Mouse (Mus musculus): Measurements from ENCODE around the gene Clpsl2. TPM values are rescaled to one million over a fixed set of nuclear protein-coding genes. Genes with fewer than 3 reads are reported as not detected.

Clpsl2 gene
- not detected in 2 replicates for polyA plus RNA-seq (2016; fragmentation: Nextera tagmentation; extraction: Ambion mirVana)

DNA sequence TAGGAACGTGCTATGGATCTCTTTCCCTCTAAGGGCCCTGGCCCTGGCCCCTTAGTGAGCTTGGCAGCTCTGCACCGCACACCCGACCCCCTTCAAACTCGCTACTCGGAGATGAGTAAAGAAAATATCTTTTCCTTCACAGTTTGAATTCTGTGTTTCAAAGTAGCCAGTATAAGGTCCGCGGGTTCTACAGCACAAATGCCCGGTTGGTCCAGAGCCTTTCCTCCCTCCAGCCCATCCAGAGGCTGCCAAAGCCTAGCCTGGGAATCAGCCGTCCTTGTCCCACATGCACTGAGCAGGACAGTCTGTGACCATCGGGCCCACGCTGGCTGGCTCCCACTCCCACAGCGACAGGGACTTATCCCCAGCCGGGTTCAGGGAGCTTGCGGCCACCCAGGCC, at the start of gene Clpsl2:
Gene Clpsl2, plus strand, starts transcription at position 301 of the 400 bp plus-strand sequence.
- Histone ChIP-seq H3K4me1 (peaks cover 18% of the 10 kb centered on the region), H3K4me3 (no peak within 1 kb of the TSS), H3K27ac (no peak within 1 kb of the TSS), H3K27me3 (ENCODE audit: low read depth, poor library complexity, severe bottlenecking) (no peaks in the 10 kb centered on the region), H3K36me3 (no peaks in the 10 kb centered on the region), H3K9me3 (replicated peaks) (no peaks in the 10 kb centered on the region)
- 81% methylated on average over 14 of the region's 14 CpGs for WGBS
- DNase-seq (ENCODE audit: low spot score) = no peak

DNA sequence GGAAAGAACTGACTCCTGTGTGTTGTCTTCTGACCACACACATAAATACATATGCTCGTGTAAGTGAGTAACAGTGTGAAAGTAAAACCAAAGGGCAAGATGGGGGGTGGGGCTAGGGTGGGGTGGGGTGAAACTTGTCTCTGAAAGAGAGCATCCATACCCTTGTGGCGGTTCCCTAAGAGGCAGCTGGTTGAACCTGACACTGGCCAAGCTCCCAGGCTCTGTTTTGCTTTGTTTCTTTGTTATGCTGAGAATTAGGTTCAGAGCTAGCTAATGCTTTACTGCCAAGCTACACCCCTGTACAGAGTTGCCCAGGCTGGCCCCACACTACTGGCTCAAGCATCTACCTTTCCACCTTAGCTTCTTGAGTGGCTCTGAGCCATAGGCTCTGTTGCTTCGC, 48.7 kb upstream of the Clpsl2 start:
- no peaks in the 10 kb centered on the region for H3K27me3 ChIP-seq (ENCODE audit: low read depth, poor library complexity, severe bottlenecking)
- H3K27ac ChIP-seq = no peak overlapping the region
- 89% methylated on average over 3 of the region's 3 CpGs for WGBS
- H3K9me3 ChIP-seq (replicated peaks) = no peaks in the 10 kb centered on the region
- H3K4me3 ChIP-seq = no peak overlapping the region
- peaks cover 3% of the 10 kb centered on the region; the same call in 1 of the 2 replicates for H3K4me1 ChIP-seq
- no peaks in the 10 kb centered on the region for H3K36me3 ChIP-seq
- no peak for DNase-seq (ENCODE audit: low spot score)

DNA sequence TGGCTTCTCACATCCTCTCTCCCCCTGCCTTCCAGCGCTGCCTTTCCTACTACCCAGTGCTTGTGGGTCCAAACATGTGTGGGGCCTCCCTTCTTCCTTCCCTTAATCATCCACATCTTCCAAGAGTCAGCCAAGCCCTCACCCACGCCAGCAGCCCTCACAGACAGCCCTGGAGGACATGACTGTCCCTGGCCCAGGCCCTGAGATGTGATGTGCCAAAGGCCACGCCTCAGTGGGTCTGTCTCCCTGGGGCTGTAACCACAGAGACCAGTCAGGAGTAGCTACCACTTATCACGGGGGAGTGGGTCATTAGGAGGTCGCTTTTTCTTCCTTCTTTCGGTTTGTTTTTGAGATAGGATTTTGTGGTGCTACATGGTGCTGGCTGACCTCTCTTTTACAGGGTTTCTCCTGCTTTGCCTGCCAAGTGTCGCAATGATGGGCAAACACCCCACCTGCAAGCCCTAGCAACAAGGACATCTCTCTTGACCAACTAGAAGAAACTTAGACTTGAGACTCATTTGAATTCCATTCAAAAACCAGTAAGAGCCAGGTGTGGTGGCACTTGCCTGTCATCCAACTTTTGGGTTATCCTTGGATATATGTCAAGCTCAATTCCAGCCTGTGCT, 46.9 kb upstream of the Clpsl2 start:
- Histone ChIP-seq H3K27me3 (ENCODE audit: low read depth, poor library complexity, severe bottlenecking) (no peaks in the 10 kb centered on the region), H3K36me3 (no peaks in the 10 kb centered on the region), H3K4me3 (no peak overlapping the region), H3K9me3 (replicated peaks) (no peaks in the 10 kb centered on the region), H3K4me1 (peaks cover 13% of the 10 kb centered on the region), H3K27ac (no peak overlapping the region)
- 68% methylated on average over 7 of the region's 7 CpGs for WGBS
- no peak for DNase-seq (ENCODE audit: low spot score)

DNA sequence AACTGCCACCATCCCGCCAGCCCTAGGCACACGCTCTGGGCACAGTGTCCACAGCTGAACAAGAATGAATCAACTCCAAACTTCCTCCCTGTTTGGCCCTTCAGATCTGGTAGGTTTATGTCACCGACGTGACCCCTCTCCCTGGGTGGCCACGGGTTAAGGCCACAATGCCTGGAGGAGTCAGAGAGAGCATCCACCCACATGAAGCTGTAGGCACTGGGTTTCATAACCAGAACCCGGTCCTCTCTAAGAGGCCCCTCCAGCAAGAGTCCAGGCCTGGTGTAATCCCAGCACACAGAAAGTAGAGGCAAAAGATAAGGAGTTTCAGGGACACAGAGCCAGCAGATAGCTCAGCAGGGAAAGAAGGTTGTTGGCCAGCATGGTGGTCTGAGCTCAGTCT, 45.0 kb upstream of the Clpsl2 start:
- H3K4me1 ChIP-seq = peaks cover 19% of the 10 kb centered on the region
- no peak overlapping the region for H3K27ac ChIP-seq
- no peaks in the 10 kb centered on the region for H3K9me3 ChIP-seq (replicated peaks)
- no peaks in the 10 kb centered on the region for H3K36me3 ChIP-seq
- WGBS = 80% methylated on average over 6 of the region's 6 CpGs
- H3K4me3 ChIP-seq = no peak overlapping the region
- DNase-seq (ENCODE audit: low spot score) = no peak
- H3K27me3 ChIP-seq (ENCODE audit: low read depth, poor library complexity, severe bottlenecking) = no peaks in the 10 kb centered on the region

DNA sequence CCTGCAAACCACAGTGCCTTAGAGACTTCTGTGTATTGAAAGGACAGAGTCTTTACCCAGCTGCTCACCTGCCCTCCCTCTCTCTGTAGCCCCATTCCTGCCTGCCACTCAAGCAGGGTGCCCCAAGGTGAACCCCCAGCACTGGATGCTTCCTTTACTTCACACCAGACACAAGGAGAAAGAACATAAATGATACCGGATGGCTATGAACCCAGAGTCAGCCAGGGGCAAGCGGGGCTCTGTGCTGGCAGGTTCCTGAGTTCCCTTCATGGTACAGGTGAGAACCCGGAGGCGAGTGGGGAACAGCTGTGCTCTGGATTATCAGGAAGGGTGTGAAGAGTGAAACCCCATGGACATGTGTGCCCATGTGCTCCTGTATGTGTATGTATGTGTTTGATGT, 43.6 kb upstream of the Clpsl2 start:
- no peak for DNase-seq (ENCODE audit: low spot score)
- Histone ChIP-seq H3K27me3 (ENCODE audit: low read depth, poor library complexity, severe bottlenecking) (no peaks in the 10 kb centered on the region), H3K36me3 (no peaks in the 10 kb centered on the region), H3K4me1 (peaks cover 24% of the 10 kb centered on the region), H3K9me3 (replicated peaks) (no peaks in the 10 kb centered on the region), H3K4me3 (no peak overlapping the region), H3K27ac (no peak overlapping the region)
- 91% methylated on average over 4 of the region's 4 CpGs for WGBS

DNA sequence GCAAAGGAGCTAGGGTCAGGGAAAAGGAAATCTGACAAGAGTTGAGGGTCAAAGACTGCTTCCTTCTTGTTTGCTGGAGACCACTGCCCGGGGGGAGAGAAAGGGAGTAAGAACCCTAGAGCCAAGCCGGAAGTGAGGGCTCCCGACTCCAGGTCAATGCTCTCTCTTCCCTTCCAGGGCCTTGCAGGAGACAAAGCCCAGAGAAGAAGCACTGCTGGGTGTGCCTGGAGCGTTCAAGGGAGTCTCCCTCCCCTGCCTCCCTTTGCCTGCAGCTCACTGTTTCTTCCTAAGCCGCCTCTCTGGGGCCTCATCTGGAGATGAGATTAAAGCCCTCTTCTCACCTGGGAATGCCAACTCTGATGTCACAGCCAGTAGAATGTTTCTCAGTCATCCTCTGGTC, 42.3 kb upstream of the Clpsl2 start:
- Histone ChIP-seq H3K4me1 (peaks cover 36% of the 10 kb centered on the region), H3K36me3 (no peaks in the 10 kb centered on the region), H3K27ac (peak overlapping the region; percentile 63), H3K9me3 (replicated peaks) (no peaks in the 10 kb centered on the region), H3K4me3 (no peak overlapping the region), H3K27me3 (ENCODE audit: low read depth, poor library complexity, severe bottlenecking) (peaks cover 10% of the 10 kb centered on the region; the same call in 1 of the 2 replicates)
- no peak for DNase-seq (ENCODE audit: low spot score)
- WGBS = 13% methylated on average over 5 of the region's 5 CpGs

DNA sequence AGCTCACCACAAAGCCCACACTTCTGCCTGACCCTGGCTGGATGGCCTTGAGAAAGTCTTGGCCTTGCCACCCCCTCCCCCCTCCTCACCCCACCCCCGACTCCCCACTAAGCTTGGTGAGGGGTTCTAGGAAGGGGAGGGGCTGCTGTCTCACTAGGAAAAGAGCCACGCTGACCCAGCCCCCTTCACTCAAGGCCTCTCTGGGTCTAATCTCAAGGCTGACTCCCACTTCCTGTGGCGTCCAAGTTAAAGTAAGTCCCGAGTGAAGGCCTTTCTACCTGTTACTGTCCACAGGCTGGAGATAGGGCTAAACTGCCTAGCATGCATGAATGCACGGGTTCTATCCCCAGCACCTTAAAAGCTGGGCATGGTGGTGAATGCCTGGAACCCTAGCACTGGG, 41.7 kb upstream of the Clpsl2 start:
- no peaks in the 10 kb centered on the region for H3K36me3 ChIP-seq
- peaks cover 38% of the 10 kb centered on the region for H3K4me1 ChIP-seq
- no peak overlapping the region for H3K4me3 ChIP-seq
- H3K27me3 ChIP-seq (ENCODE audit: low read depth, poor library complexity, severe bottlenecking) = peaks cover 12% of the 10 kb centered on the region; the same call in 1 of the 2 replicates
- no peaks in the 10 kb centered on the region for H3K9me3 ChIP-seq (replicated peaks)
- no peak for DNase-seq (ENCODE audit: low spot score)
- H3K27ac ChIP-seq = peak overlapping the region; percentile 63
- 32% methylated on average over 5 of the region's 5 CpGs for WGBS

DNA sequence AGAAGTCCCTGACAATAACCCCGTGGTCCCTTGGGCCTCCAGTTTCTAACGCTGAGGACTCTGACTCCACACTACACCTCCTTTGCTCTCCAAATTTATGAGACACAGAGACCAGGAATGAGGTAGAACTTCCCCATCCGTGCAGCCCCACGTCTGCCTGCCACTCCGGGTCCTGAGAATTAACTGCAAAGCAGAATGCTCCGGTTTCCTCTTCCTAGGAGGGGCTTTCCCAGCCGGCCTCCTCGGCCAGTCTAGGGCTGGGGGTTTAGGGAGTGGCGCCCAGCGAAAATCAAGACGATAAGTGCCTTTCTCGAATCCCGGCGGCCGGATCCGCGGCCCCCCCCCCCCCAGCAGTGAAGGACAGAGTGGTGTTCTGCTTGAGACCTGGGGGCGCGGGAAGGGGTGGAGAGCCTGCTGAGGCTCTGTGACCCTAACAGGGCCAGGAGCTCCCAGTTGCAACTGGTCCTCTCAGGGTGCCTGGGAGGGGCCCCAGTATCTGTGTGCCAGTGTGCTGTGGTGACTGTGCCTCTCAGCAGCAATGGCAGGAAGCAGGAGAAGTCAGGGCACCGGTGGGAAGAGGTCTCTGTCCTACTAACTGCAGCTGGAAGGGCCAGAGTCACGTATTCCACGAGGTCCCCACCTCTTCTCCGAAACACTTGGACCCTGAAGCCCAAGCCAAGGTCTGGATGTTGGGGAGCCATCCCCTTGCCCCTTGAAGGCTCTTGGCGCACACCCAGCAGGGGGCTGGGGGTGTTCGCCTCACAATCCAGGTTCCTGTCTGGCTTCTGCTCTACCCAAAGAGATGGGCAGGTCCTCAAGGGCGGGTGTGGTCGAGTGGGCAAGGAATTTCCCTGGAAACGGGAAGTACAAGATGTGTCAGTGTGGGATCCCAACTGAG, 38.5 kb upstream of the Clpsl2 start:
- H3K27ac ChIP-seq = peak overlapping the region; percentile 72
- H3K27me3 ChIP-seq (ENCODE audit: low read depth, poor library complexity, severe bottlenecking) = peaks cover 37% of the 10 kb centered on the region
- 3% methylated on average over 28 of the region's 28 CpGs for WGBS
- H3K9me3 ChIP-seq (replicated peaks) = no peaks in the 10 kb centered on the region
- no peak for DNase-seq (ENCODE audit: low spot score)
- H3K36me3 ChIP-seq = no peaks in the 10 kb centered on the region
- peaks cover 46% of the 10 kb centered on the region for H3K4me1 ChIP-seq
- H3K4me3 ChIP-seq = peak overlapping the region; percentile 45

DNA sequence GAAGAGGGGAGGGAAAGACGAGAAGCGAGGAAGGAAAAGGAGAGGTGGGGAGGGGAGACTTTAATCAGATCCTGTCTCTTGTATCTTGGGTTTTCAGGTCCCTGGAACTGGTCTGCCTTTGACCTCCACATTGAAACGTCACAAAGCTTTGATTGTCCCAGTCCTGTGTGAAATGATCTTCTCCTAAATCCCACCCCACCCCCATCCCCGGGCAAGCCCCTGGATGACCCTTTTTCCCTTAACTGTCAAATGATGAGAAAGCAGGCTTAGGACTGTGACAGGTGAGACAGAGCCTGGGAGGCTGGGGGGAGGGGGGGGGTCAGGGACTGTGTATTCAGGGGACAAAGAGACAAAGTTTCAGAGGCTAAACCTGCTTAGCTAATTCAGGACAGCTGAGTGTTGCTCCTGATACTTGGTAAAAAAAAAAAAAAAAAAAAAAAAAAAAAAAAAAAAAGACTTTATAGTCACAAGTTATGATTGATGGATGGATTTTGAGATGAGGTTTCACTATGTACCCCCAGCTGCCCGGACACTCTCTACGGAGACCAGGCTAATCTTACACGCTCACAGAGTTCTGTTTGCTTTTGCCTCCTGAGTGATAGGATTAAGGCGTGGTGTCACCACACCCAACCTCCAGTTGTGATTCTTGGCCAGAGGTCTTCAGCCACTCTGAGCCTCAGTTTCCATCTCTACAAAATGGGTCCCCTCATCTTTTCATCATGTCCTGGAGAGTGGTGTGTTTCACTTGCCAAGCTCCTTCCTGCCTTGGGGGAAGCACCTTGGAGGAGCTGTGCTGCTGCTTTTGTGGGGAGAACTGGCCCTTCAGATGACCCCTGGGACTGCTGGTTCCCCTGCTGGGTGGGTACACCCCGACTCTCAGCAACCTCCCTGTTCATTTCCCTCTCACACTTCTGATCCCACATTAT, 37.3 kb upstream of the Clpsl2 start:
- Histone ChIP-seq H3K27ac (no peak overlapping the region), H3K4me3 (no peak overlapping the region), H3K36me3 (no peaks in the 10 kb centered on the region), H3K9me3 (replicated peaks) (no peaks in the 10 kb centered on the region), H3K4me1 (peaks cover 41% of the 10 kb centered on the region), H3K27me3 (ENCODE audit: low read depth, poor library complexity, severe bottlenecking) (peaks cover 49% of the 10 kb centered on the region)
- 33% methylated on average over 9 of the region's 9 CpGs for WGBS
- DNase-seq (ENCODE audit: low spot score) = no peak

DNA sequence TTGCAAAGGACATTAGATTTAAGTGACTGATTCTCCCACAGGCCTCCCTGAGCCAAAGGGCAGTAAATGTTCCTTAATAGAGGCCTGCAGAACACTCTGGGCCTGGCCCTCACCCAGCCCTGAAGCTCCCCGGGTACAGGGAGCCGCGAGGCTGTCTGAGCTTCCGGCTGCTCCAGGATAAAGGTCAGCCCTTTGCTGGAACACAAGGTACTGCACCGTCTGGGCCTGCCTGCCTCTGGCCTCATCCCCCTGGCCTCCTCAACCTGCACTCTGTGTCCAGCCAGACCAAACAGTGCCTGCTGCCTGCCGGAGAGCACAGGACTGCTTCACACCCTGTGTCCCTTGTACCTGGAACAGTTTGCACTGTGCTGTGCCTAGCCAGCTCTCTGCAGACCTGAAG, 36.5 kb upstream of the Clpsl2 start:
- 39% methylated on average over 6 of the region's 6 CpGs for WGBS
- H3K27ac ChIP-seq = peak overlapping the region; percentile 42
- H3K4me3 ChIP-seq = no peak overlapping the region
- no peaks in the 10 kb centered on the region for H3K9me3 ChIP-seq (replicated peaks)
- peaks cover 57% of the 10 kb centered on the region for H3K27me3 ChIP-seq (ENCODE audit: low read depth, poor library complexity, severe bottlenecking)
- no peaks in the 10 kb centered on the region for H3K36me3 ChIP-seq
- peaks cover 38% of the 10 kb centered on the region for H3K4me1 ChIP-seq
- DNase-seq (ENCODE audit: low spot score) = no peak

DNA sequence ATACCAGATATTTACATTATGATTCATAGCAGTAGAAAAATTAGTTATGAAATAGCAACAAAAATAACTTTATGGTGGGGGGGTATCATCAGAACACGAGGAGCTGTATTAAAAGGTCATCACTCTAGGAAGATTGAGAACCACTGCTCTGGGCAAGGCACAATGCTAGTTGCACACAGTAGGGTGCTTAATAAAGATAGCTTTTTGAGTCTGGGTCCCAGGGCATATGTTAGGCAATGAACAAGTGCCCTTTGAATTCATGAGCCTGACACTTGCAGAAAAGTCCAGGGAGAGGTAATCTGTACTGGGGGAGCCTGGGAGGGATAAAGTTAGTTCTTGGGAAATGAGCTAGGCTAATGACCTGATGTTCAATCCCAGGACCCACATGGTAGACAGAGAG, 35.9 kb upstream of the Clpsl2 start:
- DNase-seq (ENCODE audit: low spot score) = no peak
- Histone ChIP-seq H3K27me3 (ENCODE audit: low read depth, poor library complexity, severe bottlenecking) (peaks cover 64% of the 10 kb centered on the region), H3K9me3 (replicated peaks) (no peaks in the 10 kb centered on the region), H3K27ac (no peak overlapping the region), H3K4me3 (no peak overlapping the region), H3K36me3 (no peaks in the 10 kb centered on the region), H3K4me1 (peaks cover 43% of the 10 kb centered on the region)
- WGBS = 80% methylated on average over 1 of the region's 1 CpGs

DNA sequence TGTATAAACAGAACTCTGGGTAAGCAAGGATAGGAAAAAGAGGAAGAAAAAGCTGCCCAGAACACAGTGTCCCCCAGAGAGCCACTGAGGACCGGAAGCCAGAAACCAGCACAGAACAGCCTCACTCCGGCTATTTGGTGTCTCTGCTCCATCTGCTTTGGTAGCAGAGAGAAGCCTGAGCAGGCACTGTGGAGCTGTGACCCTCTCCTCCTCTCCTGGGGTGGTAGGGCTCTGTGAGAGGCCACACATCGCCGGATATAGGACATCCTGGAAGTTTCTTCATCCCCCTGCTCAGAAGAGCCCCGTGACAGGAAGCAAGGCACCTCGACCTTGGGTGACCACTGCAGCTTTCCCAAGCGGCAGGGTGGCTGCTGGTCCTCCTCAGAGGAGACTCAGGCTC, 35.4 kb upstream of the Clpsl2 start:
- Histone ChIP-seq H3K9me3 (replicated peaks) (no peaks in the 10 kb centered on the region), H3K36me3 (no peaks in the 10 kb centered on the region; the same call in 1 of the 2 replicates), H3K27ac (no peak overlapping the region; the same call in 1 of the 2 replicates), H3K27me3 (ENCODE audit: low read depth, poor library complexity, severe bottlenecking) (peaks cover 69% of the 10 kb centered on the region), H3K4me3 (no peak overlapping the region), H3K4me1 (peaks cover 48% of the 10 kb centered on the region)
- DNase-seq (ENCODE audit: low spot score) = no peak
- WGBS = 67% methylated on average over 7 of the region's 7 CpGs

All from limb, embryonic 10.5 days (tissue).